In the genomic region with DNA sequence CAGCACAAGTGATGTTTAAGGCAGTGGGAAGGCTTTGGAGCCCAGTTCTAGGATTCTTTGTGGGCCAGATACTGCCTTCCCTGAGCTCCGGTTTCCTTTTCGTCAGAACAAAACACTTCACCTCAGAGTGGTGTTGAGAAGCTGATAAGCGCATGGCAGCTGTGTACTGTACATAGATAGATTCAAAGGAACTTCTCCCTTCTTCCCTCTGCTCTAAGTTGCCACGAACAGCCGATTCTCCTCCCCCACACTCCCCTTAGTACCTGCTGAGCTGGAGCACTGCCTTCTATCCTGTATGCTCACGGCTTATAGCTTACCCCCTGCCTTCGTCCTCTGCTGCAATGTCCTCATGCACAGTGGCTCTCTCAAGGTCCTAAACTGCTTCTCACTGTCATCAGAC, we compare ENCODE assay signal across 16 mouse cellular contexts. TPM values are rescaled to one million over a fixed set of nuclear protein-coding genes. Genes with fewer than 3 reads are reported as not detected.
DNase-seq lines count a peak whose midpoint lies in the region; ATAC-seq and TF ChIP-seq lines count a peak whose summit lies in the region.
"Had no signal": no experiment of that assay in that cellular context is flagged by ENCODE, and none has a peak within 500 bp of the region (broad histone marks: within the 10 kb centered on the region; RNA-seq: fewer than 3 reads in every experiment).

No protein-coding gene starts in this region.

- H3K4me3 ChIP-seq in heart, embryonic 11.5 days (ENCODE audit: low read depth, low read length), result no peak overlapping the region
- no peak overlapping the region for H3K4me3 ChIP-seq in lung, embryonic 16.5 days (ENCODE audit: low read length)
- H3K4me3 ChIP-seq in lung, adult 2 months (replicated peaks; ENCODE audit: extremely low read depth, low read depth, low read length), result no peak overlapping the region
- H3K4me3 ChIP-seq in liver, postnatal 0 days (ENCODE audit: low read depth, low read length), result no peak overlapping the region
- H3K4me3 ChIP-seq: embryonic facial prominence, embryonic 13.5 days had no signal

- WGBS in heart, embryonic 11.5 days (ENCODE audit: insufficient replicate concordance), result 25% methylated on average over 7 of the region's 7 CpGs
- WGBS in lung, embryonic 16.5 days, result 38% methylated on average over 7 of the region's 7 CpGs
- 60% methylated on average over 7 of the region's 7 CpGs for WGBS in lung, adult 2 months
- 51% methylated on average over 7 of the region's 7 CpGs for WGBS in liver, postnatal 0 days (ENCODE audit: insufficient replicate concordance)

- H3K27me3 ChIP-seq in heart, embryonic 11.5 days (ENCODE audit: control insufficient read depth, insufficient read depth, low read length), result no peaks in the 10 kb centered on the region
- no peaks in the 10 kb centered on the region for H3K27me3 ChIP-seq in lung, embryonic 16.5 days (ENCODE audit: control insufficient read depth, insufficient read depth, low read depth, low read length)
- H3K27me3 ChIP-seq in liver, postnatal 0 days (ENCODE audit: insufficient read depth, low read length), result no peaks in the 10 kb centered on the region
- H3K27me3 ChIP-seq: embryonic facial prominence, embryonic 13.5 days had no signal

- peak overlapping the region; percentile 16; the same call in 1 of the 2 replicates for H3K4me2 ChIP-seq in heart, embryonic 11.5 days
- no peak overlapping the region for H3K4me2 ChIP-seq in lung, embryonic 16.5 days (ENCODE audit: low read depth, low read length)
- no peak overlapping the region for H3K4me2 ChIP-seq in liver, postnatal 0 days (ENCODE audit: low read depth, low read length)
- H3K4me2 ChIP-seq: embryonic facial prominence, embryonic 13.5 days had no signal

- peaks cover 3% of the 10 kb centered on the region; the same call in 1 of the 2 replicates for H3K36me3 ChIP-seq in heart, embryonic 11.5 days (ENCODE audit: control insufficient read depth, insufficient read depth, low read length)
- H3K36me3 ChIP-seq in lung, embryonic 16.5 days (ENCODE audit: control insufficient read depth, insufficient read depth, low read length), result peaks cover 10% of the 10 kb centered on the region
- H3K36me3 ChIP-seq in liver, postnatal 0 days (replicated peaks; ENCODE audit: insufficient read depth, low read length), result peaks cover 6% of the 10 kb centered on the region; the same call in 1 of the 2 replicates

- TF ChIP-seq EP300 in liver, postnatal 0 days (IDR thresholded peaks at IDR 0.05; ENCODE audit: low read depth), result no peak

- peaks cover 54% of the 10 kb centered on the region for H3K4me1 ChIP-seq in heart, embryonic 11.5 days (ENCODE audit: control insufficient read depth, insufficient read depth, low read length)
- H3K4me1 ChIP-seq in lung, embryonic 16.5 days (replicated peaks; ENCODE audit: control insufficient read depth, insufficient read depth, low read length), result peaks cover 26% of the 10 kb centered on the region
- H3K4me1 ChIP-seq in lung, adult 2 months (ENCODE audit: control insufficient read depth, insufficient read depth, low read length), result peaks cover 5% of the 10 kb centered on the region
- H3K4me1 ChIP-seq in liver, postnatal 0 days (ENCODE audit: insufficient read depth), result peaks cover 5% of the 10 kb centered on the region

- peak overlapping the region; percentile 71 for H3K27ac ChIP-seq in heart, embryonic 11.5 days (ENCODE audit: low read depth, low read length)
- H3K27ac ChIP-seq in lung, embryonic 16.5 days (ENCODE audit: low read length), result peak overlapping the region; percentile 13; the same call in 1 of the 2 replicates
- H3K27ac ChIP-seq in liver, postnatal 0 days (ENCODE audit: low read depth), result no peak overlapping the region
- H3K27ac ChIP-seq: embryonic facial prominence, embryonic 13.5 days had no signal

- H3K9me3 ChIP-seq in heart, embryonic 11.5 days (replicated peaks; ENCODE audit: control insufficient read depth, low read length), result no peaks in the 10 kb centered on the region
- no peaks in the 10 kb centered on the region for H3K9me3 ChIP-seq in lung, embryonic 16.5 days (ENCODE audit: control insufficient read depth, low read length)
- H3K9me3 ChIP-seq in liver, postnatal 0 days (ENCODE audit: low read length), result no peaks in the 10 kb centered on the region
- H3K9me3 ChIP-seq: embryonic facial prominence, embryonic 13.5 days had no signal

- no peak for DNase-seq in heart, postnatal 36 days
- DNase-seq in lung, adult 2 months, result no peak
- DNase-seq in brain, embryonic 14.5 days (ENCODE audit: low read depth), result peak; percentile 16
- peak; percentile 13 for DNase-seq in lung, postnatal 10 days
- DNase-seq in liver, postnatal 0 days, result no peak
- DNase-seq in layer of hippocampus, postnatal 25 days (ENCODE audit: extremely low spot score in 1 of 2, low spot score in 1 of 2), result no peak
- DNase-seq: adrenal gland, adult 2 months; cerebellum, postnatal 36 days; kidney, postnatal 10 days; right cerebral cortex, postnatal 4 days had no signal

- TF ChIP-seq CTCF in lung, adult 2 months (IDR thresholded peaks at IDR 0.05; ENCODE audit: insufficient read depth, low read length), result no peak
- TF ChIP-seq CTCF in brain, embryonic 14.5 days (IDR thresholded peaks at IDR 0.05; ENCODE audit: borderline replicate concordance, extremely low read depth, insufficient read depth, insufficient read length), result no peak
- TF ChIP-seq CTCF in liver, postnatal 0 days (IDR thresholded peaks at IDR 0.05; ENCODE audit: low read depth), result no peak

- no peak for ATAC-seq in heart, embryonic 11.5 days (replicated peaks; ENCODE audit: insufficient number of reproducible peaks, low FRiP score, low TSS enrichment)
- ATAC-seq in lung, embryonic 16.5 days (ENCODE audit: low read depth), result no peak
- ATAC-seq in liver, postnatal 0 days, result no peak

- H3K9ac ChIP-seq in heart, embryonic 11.5 days (ENCODE audit: low read depth, low read length), result 0 out of 2 replicates have a peak overlapping the region, but pooled peaks have one; percentile 5
- H3K9ac ChIP-seq in lung, embryonic 16.5 days (ENCODE audit: low read length), result no peak overlapping the region
- no peak overlapping the region for H3K9ac ChIP-seq in liver, postnatal 0 days (replicated peaks)
- H3K9ac ChIP-seq: embryonic facial prominence, embryonic 13.5 days had no signal

- TF ChIP-seq POLR2A in lung, adult 2 months (IDR thresholded peaks at IDR 0.05; ENCODE audit: borderline replicate concordance, extremely low read depth, low read depth, low read length), result no peak
- no peak for TF ChIP-seq POLR2A in brain, embryonic 14.5 days (IDR thresholded peaks at IDR 0.05; ENCODE audit: borderline replicate concordance, extremely low read depth, insufficient read depth, insufficient read length, poor library complexity, severe bottlenecking)

- intact Hi-C loops in heart, postnatal 36 days (cut with DNase I), result loop anchor here (5.0 kb wide), 1 partner anchor 175 kb away; no protein-coding TSS in a partner anchor

RNA-seq across cellular contexts. Expression of a gene that starts 4.8 kb away (rescaled TPM):
- 0.55 TPM in 1 of 2 replicates, not detected in the other for polyA plus RNA-seq in heart, embryonic 11.5 days (2014; fragmentation: Nextera tagmentation; extraction: Ambion mirVana)
- total RNA-seq in heart, postnatal 36 days (2021), result not detected
- polyA plus RNA-seq in lung, embryonic 16.5 days (2015; fragmentation: Nextera tagmentation; extraction: Ambion mirVana), result 0.64 TPM in 1 of 2 replicates, not detected in the other
- 23.0 TPM in 1 of 2 replicates, not detected in the other for polyA plus RNA-seq in lung, adult 2 months (2012; rRNA removed)
- 0.16 TPM in 1 of 2 replicates, not detected in the other for polyA plus RNA-seq in brain, embryonic 14.5 days (2012; rRNA removed)
- not detected in 2 replicates for polyA plus RNA-seq in liver, postnatal 0 days (2015; fragmentation: Nextera tagmentation; extraction: Ambion mirVana)
- total RNA-seq in layer of hippocampus, postnatal 25 days (2021), result not detected
- total RNA-seq: adrenal gland, adult 2 months; hematopoietic stem cell, adult 5-6 weeks; liver, adult 2 months; neutrophil, adult 5-6 weeks had no signal
- polyA plus RNA-seq: adrenal gland, adult 2 months; embryonic facial prominence, embryonic 13.5 days had no signal

RNA-seq across cellular contexts. Expression of a gene that starts 26.0 kb away (rescaled TPM):
- not detected in 2 replicates for polyA plus RNA-seq in heart, embryonic 11.5 days (2014; fragmentation: Nextera tagmentation; extraction: Ambion mirVana)
- under 1 TPM in 1 of 2 experiments, not detected in 1; 0.89 TPM for total RNA-seq in heart, postnatal 36 days (2021)
- 0.62 TPM in 1 of 2 replicates, not detected in the other for polyA plus RNA-seq in lung, embryonic 16.5 days (2015; fragmentation: Nextera tagmentation; extraction: Ambion mirVana)
- 0.46 TPM in 1 of 2 replicates, not detected in the other for polyA plus RNA-seq in lung, adult 2 months (2012; rRNA removed)
- polyA plus RNA-seq in brain, embryonic 14.5 days (2012; rRNA removed), result 2.5 TPM in 1 of 2 replicates, not detected in the other
- not detected in 2 replicates for polyA plus RNA-seq in liver, postnatal 0 days (2015; fragmentation: Nextera tagmentation; extraction: Ambion mirVana)
- not detected for total RNA-seq in layer of hippocampus, postnatal 25 days (2021)
- total RNA-seq: adrenal gland, adult 2 months; hematopoietic stem cell, adult 5-6 weeks; liver, adult 2 months; neutrophil, adult 5-6 weeks had no signal
- polyA plus RNA-seq: adrenal gland, adult 2 months; embryonic facial prominence, embryonic 13.5 days; liver, adult 2 months had no signal

Comparison
In these comparisons a context has a peak if more than half of its experiments do, and no peak if none do; other contexts are left out.
1. DNase-seq: peak in brain, embryonic 14.5 days (single experiment) and lung, postnatal 10 days (single experiment); none in heart, postnatal 36 days (0 of 2), lung, adult 2 months (single experiment), liver, postnatal 0 days (single experiment) and layer of hippocampus, postnatal 25 days (0 of 2).